Mouse (Mus musculus): ENCODE measurements at regions not wholly inside any gene's neighbourhood (a gene's known extent, or its start where the extent isn't known, plus 50 kb on each side); places are given as distances from the start of the nearest gene placed in this dataset.

GRCm38 (mm10) chrX:13224902-13225301 is 55.9 kb upstream of the Ddx3x start:
- no peak for DNase-seq

DNA sequence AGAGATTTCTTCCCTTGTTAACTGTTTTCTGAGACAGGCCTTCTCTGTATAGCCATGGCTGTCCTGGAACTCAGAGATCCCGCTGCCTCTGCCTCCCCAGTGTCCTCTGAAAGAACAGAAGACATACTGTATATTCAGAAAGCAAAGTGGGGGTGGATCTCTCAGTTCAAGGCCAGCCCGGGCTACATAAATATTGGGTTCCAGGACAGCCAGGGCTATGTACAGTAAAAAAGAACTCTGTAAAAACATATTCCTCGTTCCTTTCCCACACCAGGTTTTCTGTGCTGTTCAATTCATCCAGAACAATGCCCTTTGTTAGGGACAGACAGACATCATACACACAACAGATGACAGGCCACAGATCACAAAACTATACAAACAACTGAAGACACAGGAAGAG is 54.3 kb upstream of the Ddx3x start:
- DNase-seq, result no peak

DNA sequence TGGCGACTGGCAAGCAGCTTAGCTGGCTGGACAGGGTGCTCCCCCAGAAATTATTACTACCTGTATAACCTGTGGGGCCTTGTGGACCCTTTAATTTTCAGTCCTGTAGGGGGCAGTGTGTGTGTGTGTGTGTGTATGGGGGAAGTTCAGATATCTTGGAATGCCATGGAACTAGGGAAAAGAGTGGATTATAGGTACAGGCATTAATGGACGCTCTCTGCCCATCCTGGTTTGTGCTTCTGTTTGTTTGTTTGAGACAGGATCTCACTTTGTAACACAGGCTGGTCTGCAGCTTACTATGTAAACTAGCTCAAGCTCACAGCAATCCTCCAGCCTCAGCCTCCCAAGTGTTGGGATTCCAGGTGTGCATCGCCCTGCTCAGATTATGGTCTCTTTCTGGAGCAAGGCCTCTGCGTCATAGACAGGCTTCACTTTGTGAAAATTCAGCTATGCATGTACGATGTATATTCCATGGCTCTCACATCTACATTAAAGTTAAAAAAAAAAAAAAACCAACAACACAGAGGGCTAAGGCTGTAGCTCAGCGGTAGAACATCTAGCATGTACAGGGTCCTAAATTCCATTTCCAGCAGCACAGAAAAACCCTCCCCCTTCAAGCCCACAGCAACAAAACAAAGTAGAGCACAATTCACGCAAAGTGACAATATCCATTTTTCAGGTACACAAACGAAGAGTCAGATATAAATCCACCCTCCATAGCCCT is 50.7 kb upstream of the Ddx3x start:
- peak; percentile 5 for DNase-seq

DNA sequence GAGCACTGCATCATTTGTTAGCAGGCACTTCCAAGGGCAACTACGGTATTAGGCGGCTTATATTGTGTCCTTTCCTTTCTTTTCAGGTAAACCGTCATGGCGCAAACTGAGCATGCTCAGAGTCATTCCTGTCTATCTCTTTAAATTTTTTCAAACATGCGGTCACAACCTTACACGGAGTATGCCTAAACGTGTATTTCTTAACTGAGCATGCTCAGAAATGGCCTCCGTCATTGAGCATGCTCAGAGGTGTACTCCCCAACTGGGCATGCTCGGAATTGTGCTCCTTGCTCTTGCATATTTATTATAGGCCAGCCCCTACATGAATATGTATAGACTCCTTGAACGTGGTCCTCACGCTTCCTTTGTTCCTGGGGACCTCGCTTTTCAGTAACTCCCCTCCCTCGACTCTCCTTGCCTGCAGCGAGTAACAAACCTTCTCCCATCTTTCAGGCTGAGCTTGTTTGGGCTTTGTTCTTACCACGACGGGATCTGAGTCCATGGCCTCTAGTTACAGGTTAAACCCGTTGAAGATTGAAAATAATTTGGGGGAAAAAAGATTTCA is 50.1 kb upstream of the Ddx3x start:
- peak; percentile 69 for DNase-seq
